Mouse (Mus musculus): ENCODE measurements around the gene Eng.
A peak's percentile ranks its signal among the peaks of the same experiment; 100 is the strongest.

The Eng gene

DNA sequence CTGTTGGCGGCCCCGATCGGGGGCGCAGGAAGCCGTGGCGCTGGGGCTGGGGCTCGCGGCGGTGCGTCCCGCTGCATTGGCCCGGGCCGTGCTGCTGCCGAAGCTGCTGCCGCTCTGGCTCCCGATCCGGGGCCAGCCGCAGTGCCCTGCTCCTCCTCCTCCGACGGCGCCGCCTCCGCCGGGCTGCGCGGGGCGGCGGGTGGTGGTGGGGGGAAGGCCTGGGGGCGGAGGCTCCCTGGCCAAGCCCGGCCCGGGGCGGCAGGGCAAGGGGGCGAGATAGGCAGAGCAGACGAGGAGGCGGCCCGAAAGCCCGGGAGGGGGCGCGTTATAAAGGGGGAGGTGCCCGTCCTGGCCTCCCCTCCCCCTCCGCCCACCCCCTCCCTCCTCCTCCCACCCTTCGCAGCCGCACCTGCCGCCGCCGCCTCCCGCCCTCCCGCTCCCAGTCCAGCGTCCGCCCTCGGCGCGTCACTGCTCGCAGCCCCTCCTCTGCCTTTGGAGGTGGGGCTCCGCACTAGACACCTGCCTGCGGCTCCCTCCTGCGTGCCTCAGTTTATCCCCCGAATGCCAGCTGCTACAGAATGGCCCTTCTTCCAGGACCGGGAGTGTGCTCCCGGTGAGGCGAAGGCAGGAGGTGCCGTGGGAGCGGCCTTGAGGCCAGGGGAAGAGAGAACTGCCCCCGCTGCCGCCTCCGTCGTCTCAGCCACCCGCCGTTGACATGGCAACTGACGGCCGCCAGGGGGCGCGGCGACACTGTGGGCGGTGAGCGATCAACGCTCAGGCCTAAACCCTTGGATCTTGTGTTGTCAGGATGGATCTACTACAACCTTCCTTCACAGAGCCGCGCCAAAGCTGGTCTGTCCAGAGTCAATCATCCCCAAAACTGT, 66.8 kb downstream of the Eng start, which contains the start of gene Cdk9:
TSS of gene Cdk9 (minus strand) at position 143 of the 884 bp plus-strand sequence.
- peak; percentile 97 to 98 for DNase-seq

DNA sequence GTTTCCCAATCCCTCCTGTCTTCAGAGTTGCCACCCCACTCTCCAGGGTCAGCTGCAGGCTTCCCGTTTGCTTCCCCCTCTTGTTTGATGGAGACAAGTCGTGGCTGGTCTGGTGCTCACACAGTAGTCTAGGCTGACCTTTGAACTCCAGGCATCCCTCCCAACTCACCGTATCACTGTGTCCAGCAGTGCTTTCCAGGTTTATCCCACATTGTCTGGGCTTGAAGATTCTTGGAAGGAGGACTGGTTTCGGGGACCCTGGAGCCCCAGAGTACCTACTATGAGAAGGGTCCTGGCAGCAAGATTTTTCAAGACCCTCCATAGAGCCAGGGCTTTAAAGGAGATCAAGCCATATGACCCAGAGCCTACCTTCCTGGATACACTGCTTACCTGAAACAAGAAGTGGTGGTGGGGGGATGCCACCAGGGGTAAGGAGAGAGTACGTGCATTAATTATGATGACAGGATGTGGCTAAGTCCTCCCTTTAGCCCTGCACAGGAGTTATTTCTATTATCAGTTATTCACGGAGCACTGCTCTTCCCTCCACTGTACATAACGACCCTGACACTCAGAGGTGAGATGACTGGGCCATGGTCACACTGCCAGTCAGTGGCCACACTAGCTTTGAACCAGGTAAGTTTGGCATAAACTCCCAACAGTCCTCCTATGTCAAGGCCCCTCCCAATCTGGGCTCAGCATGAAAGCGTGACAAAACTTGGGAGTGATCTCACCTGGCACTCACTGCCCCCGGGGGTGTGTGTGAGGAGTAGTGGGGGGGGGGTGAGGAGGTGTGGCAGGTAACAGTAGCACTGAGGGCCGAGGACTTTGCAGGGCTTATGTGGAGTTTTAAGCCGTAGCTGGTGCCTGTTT, 68.0 kb downstream of the Eng start:
- peak; percentile 52 to 63 for DNase-seq

DNA sequence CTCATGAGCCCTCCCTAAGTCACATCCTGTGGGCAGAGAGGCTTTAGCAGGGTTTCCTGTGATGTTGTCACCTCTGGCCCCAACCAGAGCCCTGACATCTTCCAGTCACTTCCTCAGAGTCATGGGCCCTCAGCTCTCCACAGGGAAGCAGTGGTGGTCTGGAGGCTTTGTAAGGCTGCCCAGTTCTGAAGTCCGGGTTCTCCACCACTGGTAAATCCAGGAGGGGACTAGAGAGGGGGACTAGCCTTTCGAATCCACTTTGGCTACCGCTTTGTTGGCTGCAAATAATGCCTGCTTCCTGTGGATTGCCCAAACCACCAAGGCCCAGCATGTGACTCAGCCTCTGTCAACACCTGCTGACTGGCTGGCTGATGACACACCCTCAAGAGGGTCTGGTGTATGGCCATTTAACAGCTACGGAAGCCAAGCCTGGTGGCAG, 68.6 kb downstream of the Eng start:
- peak; percentile 80 to 82 for DNase-seq

DNA sequence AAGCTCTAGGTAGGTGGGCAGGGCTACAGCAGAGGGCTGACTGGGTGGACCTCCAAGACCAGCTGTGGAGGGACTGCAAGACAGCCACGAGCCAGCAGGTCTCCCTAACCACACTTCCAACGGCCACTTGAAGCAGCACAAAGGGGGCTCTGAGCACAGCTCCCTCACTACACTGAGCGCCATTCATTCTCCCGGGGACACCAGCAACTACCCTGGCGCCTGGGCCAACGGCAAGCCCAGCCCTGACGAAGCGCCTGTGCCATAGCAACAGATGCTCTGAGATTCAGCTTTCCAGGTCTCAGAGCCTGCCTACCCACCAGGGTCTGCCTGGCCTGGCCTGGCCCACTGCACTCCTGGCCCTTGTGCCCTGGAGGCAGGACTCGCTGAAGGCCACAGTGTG, 72.4 kb downstream of the Eng start:
- no peak for DNase-seq

DNA sequence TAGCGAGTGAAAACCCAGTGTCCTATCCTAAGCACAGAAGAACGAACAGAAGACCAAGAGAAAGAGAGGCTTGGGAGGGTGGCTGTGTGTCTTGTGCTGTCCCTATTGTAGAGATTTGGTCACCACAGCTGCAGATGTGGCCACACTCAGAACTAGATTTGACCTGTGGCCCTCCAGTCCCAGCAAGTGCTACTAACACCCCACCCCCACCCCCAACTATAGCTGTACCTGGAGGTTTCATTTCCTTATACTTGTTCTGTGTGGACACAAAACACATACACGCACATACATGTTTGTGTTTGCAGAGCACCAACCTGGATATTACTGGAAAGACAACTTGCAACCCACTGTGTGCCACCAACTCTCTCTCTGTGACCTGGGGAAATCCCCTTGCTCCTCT, 73.7 kb downstream of the Eng start:
- peak; percentile 32 to 37 for DNase-seq

DNA sequence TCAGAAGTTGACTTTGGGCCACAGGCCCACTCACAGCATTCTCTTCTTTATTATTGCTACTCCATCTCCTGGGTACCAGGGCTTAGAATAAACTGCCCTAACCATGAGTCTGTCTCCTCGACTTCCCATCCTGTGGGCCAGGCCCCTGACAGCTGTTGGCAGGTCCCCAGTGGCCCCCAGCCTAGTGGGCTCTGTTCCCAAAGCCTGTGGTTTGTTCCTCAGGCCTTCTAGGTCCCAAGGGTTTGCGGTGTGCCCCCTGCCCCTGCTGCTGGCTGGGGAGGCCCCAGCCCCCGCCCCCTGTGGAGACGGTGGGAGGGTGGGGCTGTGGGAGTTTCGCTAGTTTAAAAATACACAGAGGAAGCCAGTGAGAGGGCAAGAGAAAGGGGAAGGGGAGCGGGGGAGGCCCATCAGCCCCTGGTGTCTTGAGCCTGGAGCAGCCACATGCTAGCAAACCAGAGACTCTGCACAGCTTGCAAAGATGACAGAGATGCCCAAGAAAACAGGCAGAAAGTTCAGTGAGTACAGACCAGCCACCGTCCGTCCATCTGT, 74.4 kb downstream of the Eng start, which contains the start of gene Sh2d3c:
TSS of gene Sh2d3c (plus strand) at position 375 of the 549 bp plus-strand sequence.
- peak; percentile 54 to 56 for DNase-seq

DNA sequence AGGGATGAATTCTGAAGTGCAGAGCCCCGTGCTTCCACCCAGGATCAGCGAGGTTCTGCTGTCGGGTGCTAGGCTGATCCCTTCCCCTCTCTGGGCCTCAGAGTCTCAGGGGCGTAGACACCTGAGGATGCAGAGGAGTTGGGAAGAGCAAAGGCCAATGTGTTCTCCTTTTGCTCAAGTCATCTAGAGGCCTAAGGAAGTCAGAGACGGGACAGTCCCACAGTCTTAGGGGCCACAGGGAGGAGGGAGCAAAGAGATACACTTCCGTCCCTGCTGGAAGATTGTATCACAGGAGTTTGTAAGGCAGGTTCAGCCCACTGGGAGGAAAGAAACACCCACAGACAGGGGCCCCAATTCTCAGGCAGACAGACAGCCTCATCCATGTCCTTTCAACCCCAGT, 75.7 kb downstream of the Eng start:
- peak; percentile 22 to 25 for DNase-seq

DNA sequence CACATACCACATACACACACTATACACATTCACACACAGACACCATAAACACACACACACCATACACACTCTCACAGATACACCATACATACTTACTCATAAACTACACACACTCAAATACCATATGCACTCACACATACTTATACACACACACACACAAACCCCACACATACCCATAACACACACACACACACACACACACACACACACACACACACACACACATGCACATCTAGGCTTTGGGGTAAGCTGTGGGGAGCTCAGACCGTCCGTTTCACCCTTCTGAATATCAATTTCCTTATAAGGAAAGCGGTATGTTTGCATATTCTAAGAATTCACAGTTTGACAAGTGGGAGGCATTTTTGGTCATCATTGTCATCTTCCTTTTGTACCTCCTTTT, 76.2 kb downstream of the Eng start:
- DNase-seq: no peak

DNA sequence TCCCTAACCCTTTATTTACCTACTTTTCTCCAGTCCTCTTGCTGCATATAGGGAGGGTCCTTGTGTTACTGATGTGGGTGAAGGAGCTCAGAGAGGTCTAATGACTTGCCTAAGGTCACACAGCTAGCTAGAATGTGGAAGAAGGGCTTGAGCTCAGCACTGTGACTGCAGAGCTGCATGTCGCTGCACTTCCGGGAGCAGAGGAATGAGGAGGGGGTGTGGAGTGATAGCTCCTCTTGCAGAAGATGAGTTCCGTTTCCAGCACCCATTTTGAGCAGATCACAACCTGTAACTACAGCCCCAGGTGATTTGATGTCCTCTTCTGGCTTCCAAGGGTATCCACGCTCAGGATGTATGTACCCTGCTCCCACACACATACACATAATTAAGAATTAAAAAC, 77.8 kb downstream of the Eng start:
- no peak for DNase-seq

DNA sequence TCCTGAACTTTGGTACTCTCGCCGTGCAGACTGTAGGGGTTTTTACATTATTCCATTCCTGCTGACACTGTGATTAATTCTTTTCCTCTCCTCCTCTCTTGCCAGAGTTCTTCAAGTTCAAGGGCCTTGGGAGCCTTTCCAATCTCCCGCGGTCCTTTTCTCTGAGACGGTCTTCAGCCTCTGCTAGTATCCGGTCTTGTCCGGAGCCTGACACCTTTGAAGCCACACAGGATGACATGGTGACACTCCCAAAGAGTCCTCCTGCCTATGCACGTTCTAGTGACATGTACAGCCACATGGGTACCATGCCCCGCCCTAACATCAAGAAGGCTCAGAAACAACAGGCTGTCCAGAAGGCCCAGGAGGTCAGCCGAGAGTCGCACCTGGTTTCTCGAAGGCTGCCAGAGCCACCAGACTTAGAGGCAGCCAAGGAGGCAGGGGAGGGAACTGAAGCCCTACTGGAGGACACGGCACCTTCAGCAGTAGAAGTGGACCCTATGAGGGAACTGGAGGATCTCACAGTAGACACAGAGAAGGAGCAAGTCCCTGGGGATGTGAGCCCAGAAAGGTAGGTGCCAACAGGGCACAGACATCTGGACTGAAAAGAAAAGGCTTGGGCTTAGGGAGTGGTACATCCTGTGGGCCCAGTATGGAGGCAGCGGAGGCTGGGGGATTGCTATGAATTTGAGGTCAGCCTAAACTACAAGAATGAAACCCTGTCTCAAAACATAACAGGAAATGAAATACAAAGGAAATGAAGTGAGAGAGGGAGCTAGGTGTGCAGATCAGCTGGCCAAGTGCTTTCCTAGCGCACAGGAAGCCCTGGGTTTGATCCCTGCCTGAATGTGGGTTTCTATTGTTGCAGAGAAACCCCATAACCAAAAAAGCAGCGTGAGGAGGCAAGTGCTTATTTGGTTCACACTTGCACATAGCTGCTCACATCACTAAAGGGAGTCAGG, 78.7 kb downstream of the Eng start:
- no peak for DNase-seq

DNA sequence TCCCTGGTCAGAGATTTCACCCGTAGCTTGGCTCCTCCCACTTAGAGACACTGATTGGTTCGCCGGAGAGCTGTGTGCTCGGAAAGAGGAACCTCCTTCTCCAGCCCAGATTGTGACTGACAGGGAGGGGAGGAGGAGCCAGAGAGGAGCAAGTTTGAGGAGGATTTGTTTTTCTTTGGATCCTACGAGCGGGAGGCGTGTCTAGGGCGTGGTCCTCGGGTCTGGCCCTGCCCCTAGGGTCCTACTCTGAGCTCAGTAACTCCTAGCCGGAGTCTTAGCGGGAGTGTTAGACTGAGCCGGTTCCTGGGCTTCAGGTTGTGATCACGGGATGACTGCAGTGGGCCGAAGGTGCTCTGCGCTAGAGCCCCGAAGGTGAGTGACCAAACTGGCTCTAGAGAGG, 81.0 kb downstream of the Eng start:
- DNase-seq: peak; percentile 86 to 89

DNA sequence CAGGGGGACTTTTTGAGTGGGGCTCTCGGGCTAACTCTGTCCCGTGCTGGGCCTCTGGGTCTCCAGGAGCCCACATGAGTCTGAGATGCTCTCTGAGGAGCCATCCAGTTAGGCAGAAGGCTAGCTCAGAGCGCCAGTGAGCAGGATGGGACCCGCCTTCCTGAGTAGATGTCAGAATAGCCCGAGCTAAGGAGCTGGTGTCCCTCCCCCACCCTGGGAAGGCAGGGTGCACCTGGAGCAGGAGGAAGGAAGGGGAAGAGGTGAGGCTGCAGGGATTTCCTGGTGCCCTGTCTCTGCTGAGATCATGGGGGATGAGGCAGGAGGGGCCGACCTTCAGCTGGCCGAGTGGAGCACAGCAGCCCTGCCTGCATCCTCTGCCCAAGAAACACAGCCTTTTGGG, 82.1 kb downstream of the Eng start:
- DNase-seq: no peak

DNA sequence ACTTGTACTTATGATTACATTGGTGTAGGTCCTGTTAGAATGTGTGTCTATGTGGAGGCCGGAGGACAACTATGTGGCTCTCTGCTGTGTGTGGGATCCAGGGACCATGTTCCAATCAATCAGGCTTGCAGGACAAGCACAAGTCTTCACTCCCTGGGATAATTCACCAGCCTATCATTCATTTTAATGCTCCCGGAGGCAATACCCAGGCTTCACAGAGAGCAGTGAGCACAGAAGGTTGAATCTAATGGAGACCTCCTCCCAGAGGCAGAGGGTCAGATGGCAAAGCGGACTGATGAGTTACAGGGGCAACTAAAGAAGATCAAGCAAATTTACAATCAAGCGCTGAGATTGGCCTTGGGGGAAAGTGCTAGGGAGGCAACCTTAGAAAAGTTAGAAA, 83.2 kb downstream of the Eng start:
- no peak for DNase-seq

DNA sequence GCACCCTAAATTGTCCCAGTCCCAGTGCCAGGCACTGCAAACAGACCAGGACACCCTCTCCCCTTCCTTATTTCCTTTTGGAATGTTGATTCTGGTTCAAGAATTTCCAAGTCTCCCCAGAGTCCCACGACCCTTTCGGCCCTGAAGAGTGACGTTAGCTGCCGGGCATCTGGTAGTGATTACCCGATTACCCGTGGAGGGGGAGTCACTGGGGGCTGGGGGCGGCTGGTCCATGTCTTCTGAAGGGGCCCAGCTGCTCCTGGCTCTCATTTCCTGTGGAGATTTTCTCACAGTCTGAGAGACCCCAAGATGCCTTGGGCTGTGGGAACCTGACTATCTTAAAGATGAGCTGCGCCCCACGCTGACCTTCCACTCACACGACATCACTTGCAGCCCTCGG, 84.5 kb downstream of the Eng start:
- no peak for DNase-seq

DNA sequence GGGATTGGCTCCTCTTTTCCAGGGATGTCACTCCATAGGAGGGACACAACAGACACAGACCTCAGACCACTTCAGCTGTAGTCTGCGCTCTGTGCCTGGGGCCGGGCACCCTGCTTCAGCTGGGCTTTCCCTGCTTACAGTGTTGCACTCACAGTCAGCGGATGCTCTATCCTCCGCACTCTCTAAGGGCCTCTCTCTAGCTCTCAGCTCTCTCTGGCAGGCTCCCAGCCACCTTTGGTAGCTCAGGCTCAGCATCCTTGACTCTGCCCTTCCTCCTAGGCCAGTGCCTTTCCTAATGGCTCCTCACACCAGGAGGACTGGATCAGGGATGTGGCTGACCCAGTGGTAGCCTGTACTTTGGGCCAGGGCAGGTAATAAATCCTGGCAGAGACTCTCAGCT, 85.5 kb downstream of the Eng start:
- DNase-seq: no peak

Measured in B cell, adult 2 months (primary cell).